Mouse (Mus musculus): Measurements from ENCODE around the gene Lst1. TPM values are rescaled to one million over a fixed set of nuclear protein-coding genes. Genes with fewer than 3 reads are reported as not detected.
A peak's percentile ranks its signal among the peaks of the same experiment; 100 is the strongest.

Gene Lst1
- total RNA-seq, 1 experiment from 2014 or later = 44.3 TPM

GRCm38 (mm10) chr17:35162730-35163129, 25.5 kb downstream of the Lst1 start:
- ATAC-seq (replicated peaks; ENCODE audit: low read depth, poor library complexity, severe bottlenecking) = no peak

GRCm38 (mm10) chr17:35162121-35162520, 26.1 kb downstream of the Lst1 start:
- ATAC-seq (replicated peaks; ENCODE audit: low read depth, poor library complexity, severe bottlenecking) = no peak

- ATAC-seq (replicated peaks; ENCODE audit: low read depth, poor library complexity, severe bottlenecking) = no peak
Observed at GRCm38 (mm10) chr17:35161421-35161820, 26.8 kb downstream of the Lst1 start.

- no peak for ATAC-seq (replicated peaks; ENCODE audit: low read depth, poor library complexity, severe bottlenecking)
Observed at GRCm38 (mm10) chr17:35159638-35160037, 28.6 kb downstream of the Lst1 start.

GRCm38 (mm10) chr17:35158850-35159593, 29.2 kb downstream of the Lst1 start:
- ATAC-seq (replicated peaks; ENCODE audit: low read depth, poor library complexity, severe bottlenecking) = no peak

GRCm38 (mm10) chr17:35157661-35158175, 30.5 kb downstream of the Lst1 start:
- ATAC-seq (replicated peaks; ENCODE audit: low read depth, poor library complexity, severe bottlenecking) = no peak

GRCm38 (mm10) chr17:35157254-35157653, 31.0 kb downstream of the Lst1 start:
- ATAC-seq (replicated peaks; ENCODE audit: low read depth, poor library complexity, severe bottlenecking) = no peak

GRCm38 (mm10) chr17:35156461-35157200, 31.6 kb downstream of the Lst1 start:
- no peak for ATAC-seq (replicated peaks; ENCODE audit: low read depth, poor library complexity, severe bottlenecking)

- ATAC-seq (replicated peaks; ENCODE audit: low read depth, poor library complexity, severe bottlenecking) = no peak
Observed at GRCm38 (mm10) chr17:35155451-35155850, 32.8 kb downstream of the Lst1 start.

GRCm38 (mm10) chr17:35154616-35155015, 33.6 kb downstream of the Lst1 start:
- ATAC-seq (replicated peaks; ENCODE audit: low read depth, poor library complexity, severe bottlenecking) = no peak

GRCm38 (mm10) chr17:35153931-35154330, 34.3 kb downstream of the Lst1 start:
- no peak for ATAC-seq (replicated peaks; ENCODE audit: low read depth, poor library complexity, severe bottlenecking)

GRCm38 (mm10) chr17:35153077-35153476, 35.2 kb downstream of the Lst1 start:
- no peak for ATAC-seq (replicated peaks; ENCODE audit: low read depth, poor library complexity, severe bottlenecking)

GRCm38 (mm10) chr17:35152121-35152520, 36.1 kb downstream of the Lst1 start:
- ATAC-seq (replicated peaks; ENCODE audit: low read depth, poor library complexity, severe bottlenecking) = no peak

- no peak for ATAC-seq (replicated peaks; ENCODE audit: low read depth, poor library complexity, severe bottlenecking)
Observed at GRCm38 (mm10) chr17:35147922-35148639, 40.2 kb downstream of the Lst1 start.

- ATAC-seq (replicated peaks; ENCODE audit: low read depth, poor library complexity, severe bottlenecking) = no peak
Observed at GRCm38 (mm10) chr17:35147348-35147747, 40.9 kb downstream of the Lst1 start.

GRCm38 (mm10) chr17:35146139-35146538, 42.1 kb downstream of the Lst1 start:
- ATAC-seq (replicated peaks; ENCODE audit: low read depth, poor library complexity, severe bottlenecking) = no peak

- ATAC-seq (replicated peaks; ENCODE audit: low read depth, poor library complexity, severe bottlenecking) = no peak
Observed at GRCm38 (mm10) chr17:35141971-35142370, 46.3 kb downstream of the Lst1 start.

- no peak for ATAC-seq (replicated peaks; ENCODE audit: low read depth, poor library complexity, severe bottlenecking)
Observed at GRCm38 (mm10) chr17:35140490-35140996, 47.7 kb downstream of the Lst1 start.

GRCm38 (mm10) chr17:35139269-35139668, 49.0 kb downstream of the Lst1 start:
- no peak for ATAC-seq (replicated peaks; ENCODE audit: low read depth, poor library complexity, severe bottlenecking)

GRCm38 (mm10) chr17:35135591-35136320, 52.5 kb downstream of the Lst1 start:
- peak; percentile 46 for ATAC-seq (replicated peaks; ENCODE audit: low read depth, poor library complexity, severe bottlenecking)

Measured in common myeloid progenitor, adult 5-6 weeks (primary cell).